ENCODE assay signal across 7 mouse cellular contexts in the genomic region with DNA sequence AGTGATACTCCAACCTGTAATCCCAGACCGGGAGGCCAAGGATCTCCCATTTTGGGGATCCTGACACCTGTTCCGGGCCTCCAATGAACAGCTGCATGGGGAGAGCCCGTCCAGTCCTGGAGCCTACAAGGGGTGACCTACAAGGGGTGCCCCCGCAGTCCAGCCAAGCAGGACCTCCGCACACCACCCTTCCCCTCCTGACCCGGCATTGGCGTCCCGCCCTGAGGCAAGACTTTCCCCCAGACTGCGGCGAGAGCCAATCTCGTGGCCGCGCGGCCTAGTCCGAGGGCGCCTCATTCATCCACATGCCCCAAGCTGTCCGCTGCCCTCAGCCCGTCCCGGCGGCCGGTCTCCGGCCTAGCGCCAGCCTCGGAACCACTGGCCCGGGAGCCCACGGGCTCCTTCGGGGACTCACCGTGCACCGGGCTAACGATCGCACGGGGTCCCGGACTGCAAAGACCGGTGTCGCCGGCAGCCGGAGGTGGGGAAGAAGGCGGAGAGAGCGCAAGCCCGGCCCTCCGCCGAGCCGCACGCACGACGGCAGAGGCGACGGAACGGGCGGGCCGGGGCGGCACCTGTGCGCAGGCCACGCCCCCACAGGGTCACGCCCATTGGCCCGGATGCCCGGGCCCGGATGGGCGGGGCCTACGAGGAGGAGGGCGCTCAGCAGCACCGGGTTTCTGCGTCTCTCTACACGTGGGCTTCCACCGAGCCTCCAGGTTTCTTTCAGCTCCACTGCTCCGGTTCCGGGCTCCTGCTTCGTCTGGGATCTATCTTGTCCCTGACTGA. TPM values are rescaled to one million over a fixed set of nuclear protein-coding genes. Genes with fewer than 3 reads are reported as not detected.
DNase-seq lines count a peak whose midpoint lies in the region; ATAC-seq lines count a peak whose summit lies in the region.

No protein-coding gene starts in this region.

- H3K27me3 ChIP-seq in intestine, embryonic 15.5 days (replicated peaks) = no peaks in the 10 kb centered on the region
- no peaks in the 10 kb centered on the region for H3K27me3 ChIP-seq in midbrain, embryonic 10.5 days (ENCODE audit: low read depth, poor library complexity, severe bottlenecking)

- under 1% methylated on average over 68 of the region's 68 CpGs for WGBS in intestine, embryonic 15.5 days
- WGBS in midbrain, embryonic 10.5 days = under 1% methylated on average over 68 of the region's 68 CpGs

- intact Hi-C loops in gastrocnemius, postnatal 36 days (cut with DNase I) = loop anchor here (2.0 kb wide), 1 partner anchor 53 kb away; no protein-coding TSS in a partner anchor
- intact Hi-C loops in left cerebral cortex, postnatal 25 days (cut with DNase I) = loop anchor here (1.0 kb wide), 1 partner anchor 234 kb away; a partner anchor contains a TSS

- peak overlapping the region; percentile 65 for H3K27ac ChIP-seq in intestine, embryonic 15.5 days
- H3K27ac ChIP-seq in midbrain, embryonic 10.5 days (replicated peaks) = peak overlapping the region; percentile 83

- ATAC-seq in intestine, embryonic 15.5 days = peak; percentile 98

- peak; percentile 97 for DNase-seq in adrenal gland, adult 2 months
- peak; percentile 86 for DNase-seq in embryo, embryonic 11.5 days (ENCODE audit: low read depth, low spot score)
- peak; percentile 84 to 89 for DNase-seq in gastrocnemius, postnatal 36 days
- DNase-seq in left cerebral cortex, postnatal 25 days (ENCODE audit: low spot score in 2 of 2) = peak; percentile 94 to 95
- DNase-seq in midbrain, embryonic 10.5 days (ENCODE audit: low spot score) = peak; percentile 91
- DNase-seq in right cerebral cortex, postnatal 4 days = peak; percentile 81

- H3K36me3 ChIP-seq in intestine, embryonic 15.5 days = no peaks in the 10 kb centered on the region
- H3K36me3 ChIP-seq in midbrain, embryonic 10.5 days = peaks cover 31% of the 10 kb centered on the region

- peaks cover 6% of the 10 kb centered on the region; the same call in 1 of the 2 replicates for H3K4me1 ChIP-seq in intestine, embryonic 15.5 days (replicated peaks)
- H3K4me1 ChIP-seq in midbrain, embryonic 10.5 days = peaks cover 24% of the 10 kb centered on the region

- H3K4me2 ChIP-seq in intestine, embryonic 15.5 days (replicated peaks) = peak overlapping the region; percentile 85

- H3K9ac ChIP-seq in intestine, embryonic 15.5 days = peak overlapping the region; percentile 78

- peak overlapping the region; percentile 91 for H3K4me3 ChIP-seq in intestine, embryonic 15.5 days (replicated peaks)
- peak overlapping the region; percentile 69 for H3K4me3 ChIP-seq in midbrain, embryonic 10.5 days

- no peaks in the 10 kb centered on the region for H3K9me3 ChIP-seq in intestine, embryonic 15.5 days
- no peaks in the 10 kb centered on the region for H3K9me3 ChIP-seq in midbrain, embryonic 10.5 days (replicated peaks)

RNA-seq across cellular contexts. Expression of a gene that starts 4.7 kb away (rescaled TPM):
- total RNA-seq in adrenal gland, adult 2 months (2021) = 10 to 100 TPM; 50.2 to 56.2 TPM
- polyA plus RNA-seq in adrenal gland, adult 2 months (2012; rRNA removed) = 0.65 and 1.2 TPM in 2 replicates
- total RNA-seq in gastrocnemius, postnatal 36 days (2021) = 10 to 100 TPM; 57.5 to 59.7 TPM
- polyA plus RNA-seq in intestine, embryonic 15.5 days (2015; fragmentation: Nextera tagmentation; extraction: Ambion mirVana) = 84.7 and 98.7 TPM in 2 replicates
- total RNA-seq in left cerebral cortex, postnatal 25 days (2021) = 100 to 1,000 TPM in 1 of 2 experiments, 10 to 100 TPM in 1; 97.8 to 103 TPM
- 92.1 and 103 TPM in 2 replicates for polyA plus RNA-seq in midbrain, embryonic 10.5 days (2016; fragmentation: Nextera tagmentation; extraction: Ambion mirVana)

RNA-seq across cellular contexts. Expression of a gene that starts 57.7 kb away (rescaled TPM):
- total RNA-seq in adrenal gland, adult 2 months (2021) = not detected
- polyA plus RNA-seq in adrenal gland, adult 2 months (2012; rRNA removed) = not detected in 2 replicates
- not detected for total RNA-seq in gastrocnemius, postnatal 36 days (2021)
- not detected in 2 replicates for polyA plus RNA-seq in intestine, embryonic 15.5 days (2015; fragmentation: Nextera tagmentation; extraction: Ambion mirVana)
- total RNA-seq in left cerebral cortex, postnatal 25 days (2021) = 1 to 10 TPM; 2.5 to 4.1 TPM
- polyA plus RNA-seq in midbrain, embryonic 10.5 days (2016; fragmentation: Nextera tagmentation; extraction: Ambion mirVana) = 1.5 and 1.8 TPM in 2 replicates

Comparison
In these comparisons a context has a peak if more than half of its experiments do, and no peak if none do; other contexts are left out.
1. Peak in every context shown above with its lines: DNase-seq, ATAC-seq, H3K4me3 ChIP-seq and H3K27ac ChIP-seq.